Mouse (Mus musculus): ENCODE measurements around the gene Gm17482. TPM values are rescaled to one million over a fixed set of nuclear protein-coding genes. Genes with fewer than 3 reads are reported as not detected.

Gm17482 gene
- total and polyA plus RNA-seq, 2 experiments from 2014 or later: not detected

- H3K27ac ChIP-seq (ENCODE audit: low read depth, low read length): no peak overlapping the region
- no peaks in the 10 kb centered on the region for H3K4me1 ChIP-seq (ENCODE audit: insufficient read depth)
- no peaks in the 10 kb centered on the region for H3K27me3 ChIP-seq (ENCODE audit: insufficient read depth, low read length)
- no peak overlapping the region for H3K4me2 ChIP-seq (ENCODE audit: low read depth)
- no peak for DNase-seq
- WGBS: 52% methylated on average over 9 of the region's 9 CpGs
- no peak for TF ChIP-seq CTCF (IDR thresholded peaks at IDR 0.05; ENCODE audit: low read depth)
- no peak overlapping the region for H3K4me3 ChIP-seq (ENCODE audit: low read depth, low read length)
- no peaks in the 10 kb centered on the region for H3K9me3 ChIP-seq (ENCODE audit: low read length)
- H3K9ac ChIP-seq: no peak overlapping the region
- no peak for ATAC-seq
- H3K36me3 ChIP-seq (ENCODE audit: insufficient read depth): no peaks in the 10 kb centered on the region
Measured at GRCm38 (mm10) chr6:115274705-115275104, 47.6 kb downstream of the Gm17482 start.

GRCm38 (mm10) chr6:115275116-115275815 is 48.1 kb downstream of the Gm17482 start:
- WGBS: 84% methylated on average over 10 of the region's 10 CpGs
- no peaks in the 10 kb centered on the region for H3K4me1 ChIP-seq (ENCODE audit: insufficient read depth)
- no peaks in the 10 kb centered on the region for H3K36me3 ChIP-seq (ENCODE audit: insufficient read depth)
- ATAC-seq: no peak
- no peak for DNase-seq
- H3K4me2 ChIP-seq (ENCODE audit: low read depth): no peak overlapping the region
- H3K9ac ChIP-seq: no peak overlapping the region
- no peak overlapping the region for H3K4me3 ChIP-seq (ENCODE audit: low read depth, low read length)
- no peak for TF ChIP-seq CTCF (IDR thresholded peaks at IDR 0.05; ENCODE audit: low read depth)
- H3K27me3 ChIP-seq (ENCODE audit: insufficient read depth, low read length): no peaks in the 10 kb centered on the region
- no peak overlapping the region for H3K27ac ChIP-seq (ENCODE audit: low read depth, low read length)
- no peaks in the 10 kb centered on the region for H3K9me3 ChIP-seq (ENCODE audit: low read length)

GRCm38 (mm10) chr6:115278086-115278485 is 50.9 kb downstream of the Gm17482 start:
- no peaks in the 10 kb centered on the region for H3K36me3 ChIP-seq (ENCODE audit: insufficient read depth)
- H3K27me3 ChIP-seq (ENCODE audit: insufficient read depth, low read length): no peaks in the 10 kb centered on the region
- no peak overlapping the region for H3K4me2 ChIP-seq (ENCODE audit: low read depth)
- ATAC-seq (no peak), DNase-seq (no peak)
- no peak overlapping the region for H3K4me3 ChIP-seq (ENCODE audit: low read depth, low read length)
- H3K9me3 ChIP-seq (ENCODE audit: low read length): no peaks in the 10 kb centered on the region
- no peaks in the 10 kb centered on the region for H3K4me1 ChIP-seq (ENCODE audit: insufficient read depth)
- no peak for TF ChIP-seq CTCF (IDR thresholded peaks at IDR 0.05; ENCODE audit: low read depth)
- H3K27ac ChIP-seq (ENCODE audit: low read depth, low read length): no peak overlapping the region
- H3K9ac ChIP-seq: no peak overlapping the region
- 80% methylated on average over 8 of the region's 8 CpGs for WGBS

- no peak for DNase-seq
- WGBS: 77% methylated on average over 2 of the region's 2 CpGs
- Histone ChIP-seq H3K4me3 (ENCODE audit: low read depth, low read length) (no peak overlapping the region), H3K36me3 (ENCODE audit: insufficient read depth) (no peaks in the 10 kb centered on the region), H3K4me2 (ENCODE audit: low read depth) (no peak overlapping the region), H3K27ac (ENCODE audit: low read depth, low read length) (no peak overlapping the region), H3K27me3 (ENCODE audit: insufficient read depth, low read length) (no peaks in the 10 kb centered on the region), H3K9me3 (ENCODE audit: low read length) (no peaks in the 10 kb centered on the region), H3K9ac (no peak overlapping the region), H3K4me1 (ENCODE audit: insufficient read depth) (no peaks in the 10 kb centered on the region)
- no peak for TF ChIP-seq CTCF (IDR thresholded peaks at IDR 0.05; ENCODE audit: low read depth)
- no peak for ATAC-seq
Measured at GRCm38 (mm10) chr6:115279639-115280038, 52.5 kb downstream of the Gm17482 start.

- no peak overlapping the region for H3K4me3 ChIP-seq (ENCODE audit: low read depth, low read length)
- TF ChIP-seq CTCF (IDR thresholded peaks at IDR 0.05; ENCODE audit: low read depth): no peak
- DNase-seq (no peak), ATAC-seq (no peak)
- no peaks in the 10 kb centered on the region for H3K4me1 ChIP-seq (ENCODE audit: insufficient read depth)
- H3K9me3 ChIP-seq (ENCODE audit: low read length): no peaks in the 10 kb centered on the region
- H3K9ac ChIP-seq: no peak overlapping the region
- H3K27me3 ChIP-seq (ENCODE audit: insufficient read depth, low read length): no peaks in the 10 kb centered on the region
- H3K27ac ChIP-seq (ENCODE audit: low read depth, low read length): no peak overlapping the region
- 95% methylated on average over 2 of the region's 2 CpGs for WGBS
- H3K4me2 ChIP-seq (ENCODE audit: low read depth): no peak overlapping the region
- H3K36me3 ChIP-seq (ENCODE audit: insufficient read depth): no peaks in the 10 kb centered on the region
Measured at GRCm38 (mm10) chr6:115284153-115284552, 57.0 kb downstream of the Gm17482 start.

- 78% methylated on average over 6 of the region's 6 CpGs for WGBS
- H3K27me3 ChIP-seq (ENCODE audit: insufficient read depth, low read length): no peaks in the 10 kb centered on the region
- no peaks in the 10 kb centered on the region for H3K36me3 ChIP-seq (ENCODE audit: insufficient read depth)
- no peaks in the 10 kb centered on the region for H3K4me1 ChIP-seq (ENCODE audit: insufficient read depth)
- H3K9ac ChIP-seq: no peak overlapping the region
- TF ChIP-seq CTCF (IDR thresholded peaks at IDR 0.05; ENCODE audit: low read depth): no peak
- H3K4me2 ChIP-seq (ENCODE audit: low read depth): no peak overlapping the region
- no peak for DNase-seq
- no peak overlapping the region for H3K4me3 ChIP-seq (ENCODE audit: low read depth, low read length)
- no peak overlapping the region for H3K27ac ChIP-seq (ENCODE audit: low read depth, low read length)
- H3K9me3 ChIP-seq (ENCODE audit: low read length): no peaks in the 10 kb centered on the region
- no peak for ATAC-seq
Measured at GRCm38 (mm10) chr6:115286441-115286840, 59.3 kb downstream of the Gm17482 start.

GRCm38 (mm10) chr6:115288223-115288622 is 61.1 kb downstream of the Gm17482 start:
- no peak overlapping the region for H3K4me3 ChIP-seq (ENCODE audit: low read depth, low read length)
- no peak overlapping the region for H3K27ac ChIP-seq (ENCODE audit: low read depth, low read length)
- no peak for TF ChIP-seq CTCF (IDR thresholded peaks at IDR 0.05; ENCODE audit: low read depth)
- WGBS: 92% methylated on average over 3 of the region's 3 CpGs
- H3K4me2 ChIP-seq (ENCODE audit: low read depth): no peak overlapping the region
- no peak for ATAC-seq
- no peak overlapping the region for H3K9ac ChIP-seq
- H3K9me3 ChIP-seq (ENCODE audit: low read length): no peaks in the 10 kb centered on the region
- no peak for DNase-seq
- H3K36me3 ChIP-seq (ENCODE audit: insufficient read depth): no peaks in the 10 kb centered on the region
- H3K27me3 ChIP-seq (ENCODE audit: insufficient read depth, low read length): no peaks in the 10 kb centered on the region
- H3K4me1 ChIP-seq (ENCODE audit: insufficient read depth): no peaks in the 10 kb centered on the region; the same call in 1 of the 2 replicates
